Mouse (Mus musculus): ENCODE data around the gene Cog8. TPM values are rescaled to one million over a fixed set of nuclear protein-coding genes. Genes with fewer than 3 reads are reported as not detected.

Gene Cog8
- total RNA-seq (2021) = 10 to 100 TPM; 28.3 to 31.1 TPM

- peak; percentile 97 for DNase-seq
Observed at GRCm38 (mm10) chr8:107056076-107056972, at the start of gene Cog8, which contains the start of gene Nip7. Cog8 (minus strand) TSS chr8:107056689. Nip7 (plus strand) TSS chr8:107056877.

GRCm38 (mm10) chr8:107104547-107104946 is 48.1 kb upstream of the Cog8 start:
- peak; percentile 63 to 73 for DNase-seq

- DNase-seq = no peak
Observed at GRCm38 (mm10) chr8:107100635-107101034, 44.1 kb upstream of the Cog8 start.

DNA sequence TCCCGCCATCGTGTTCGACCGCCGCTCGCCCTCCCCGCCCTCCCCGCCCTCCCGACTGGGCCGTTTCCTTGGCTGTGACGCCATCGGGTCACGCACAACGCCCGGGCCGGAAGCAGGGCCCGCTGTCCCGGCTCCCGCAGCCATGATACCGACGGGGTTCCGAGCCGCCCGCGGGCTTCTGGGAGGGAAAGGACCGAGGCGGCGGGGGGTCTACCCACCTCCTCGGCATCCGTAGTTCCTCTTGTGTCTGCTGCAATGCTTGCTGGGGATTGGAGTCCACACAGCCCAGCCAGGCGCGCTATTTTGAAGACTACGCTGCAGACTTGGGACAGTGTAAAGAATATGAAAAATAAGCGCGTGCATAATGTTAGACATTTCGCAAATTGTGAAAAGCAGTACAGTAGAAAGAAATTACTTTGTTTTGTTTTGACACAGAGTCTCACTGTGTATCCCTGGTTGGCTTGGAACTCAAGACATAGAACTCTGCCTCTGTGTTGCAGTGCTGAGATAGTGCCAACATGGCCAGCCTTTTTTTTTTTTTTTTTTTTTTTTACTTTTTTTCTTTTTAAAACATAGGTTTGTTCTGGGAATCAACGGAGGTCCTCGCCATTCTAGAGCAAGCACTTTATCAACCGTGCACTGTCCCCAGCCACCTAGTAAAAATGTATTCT is 40.0 kb upstream of the Cog8 start, which contains the start of gene Terf2:
Gene Terf2 (minus strand): TSS at position 182 of the 671 bp plus-strand sequence.
- peak; percentile 93 to 95 for DNase-seq

DNA sequence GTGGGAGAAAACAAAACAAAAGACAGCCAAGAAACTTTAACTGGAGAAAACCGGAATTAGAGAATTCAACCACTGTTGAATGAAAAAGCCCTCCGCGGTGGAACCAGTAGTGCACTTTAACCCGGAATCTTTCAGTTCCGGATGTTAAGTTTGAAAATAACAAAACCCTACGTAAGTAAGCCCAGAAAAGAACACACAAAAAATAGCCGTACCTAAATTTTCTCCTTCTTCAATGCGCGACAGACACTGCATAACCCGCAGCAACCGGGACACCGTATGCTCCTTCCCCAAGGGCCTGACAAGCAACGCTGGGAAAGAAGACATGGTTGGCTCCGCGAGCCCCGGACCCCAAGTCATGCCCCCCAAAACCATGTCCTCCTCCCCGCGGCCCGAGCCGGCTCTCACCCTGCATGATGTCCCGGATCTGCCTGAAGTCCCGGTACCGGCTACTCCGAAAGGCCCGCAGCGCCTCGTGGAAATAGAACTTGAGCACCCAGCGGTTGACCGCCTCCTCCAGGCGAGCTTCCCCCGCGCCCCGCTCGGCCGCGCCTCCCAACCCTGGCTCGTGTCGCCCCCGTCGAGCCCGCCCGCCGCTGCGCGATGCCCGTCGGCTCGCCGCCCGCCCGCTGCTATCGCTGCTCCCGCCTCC is 39.4 kb upstream of the Cog8 start:
- no peak for DNase-seq

GRCm38 (mm10) chr8:107090531-107090930 is 34.0 kb upstream of the Cog8 start:
- no peak for DNase-seq

- DNase-seq = no peak
Observed at GRCm38 (mm10) chr8:107088526-107089063, 32.1 kb upstream of the Cog8 start.

GRCm38 (mm10) chr8:107086018-107086417 is 29.5 kb upstream of the Cog8 start:
- no peak for DNase-seq

DNA sequence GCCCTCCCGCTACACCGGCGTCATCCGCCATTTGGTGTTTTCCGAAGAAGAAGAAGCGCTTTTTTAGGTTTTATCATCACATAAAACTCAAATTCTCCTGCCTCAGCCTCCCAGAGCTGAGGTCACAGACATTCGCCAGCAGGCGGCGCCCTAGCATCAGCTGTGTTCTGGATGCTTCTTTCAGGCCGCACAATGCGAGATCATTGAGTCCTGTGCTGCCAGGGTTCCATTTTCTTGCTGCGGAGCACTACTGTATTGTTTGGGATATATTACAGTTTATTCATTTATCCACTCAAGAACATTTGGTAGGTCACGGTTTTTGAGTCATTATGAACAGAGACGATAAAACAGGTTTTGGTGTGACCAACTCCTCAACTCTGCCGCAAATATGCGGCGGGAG is 28.9 kb upstream of the Cog8 start:
- DNase-seq = no peak

GRCm38 (mm10) chr8:107076239-107076888 is 19.9 kb upstream of the Cog8 start:
- no peak for DNase-seq

DNA sequence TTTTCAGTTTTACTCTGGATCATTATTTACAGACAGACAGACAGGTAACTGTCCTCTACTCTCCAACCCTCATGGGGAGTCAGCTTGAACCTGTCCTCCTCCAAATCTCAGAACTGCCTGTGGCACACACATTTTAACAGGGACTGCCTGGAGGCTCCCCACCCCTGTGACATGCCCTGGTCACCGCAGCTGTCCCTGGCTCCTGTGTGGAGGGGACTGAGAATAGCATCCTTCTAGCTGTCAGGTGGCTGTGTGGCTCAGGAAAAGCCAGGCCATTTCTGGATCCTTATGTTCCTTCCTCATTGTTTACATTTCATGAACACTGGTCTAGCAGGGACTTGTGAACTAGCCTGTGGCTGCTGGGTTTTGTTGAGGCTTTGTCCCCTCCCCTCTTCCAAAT is 17.6 kb upstream of the Cog8 start:
- no peak for DNase-seq

DNA sequence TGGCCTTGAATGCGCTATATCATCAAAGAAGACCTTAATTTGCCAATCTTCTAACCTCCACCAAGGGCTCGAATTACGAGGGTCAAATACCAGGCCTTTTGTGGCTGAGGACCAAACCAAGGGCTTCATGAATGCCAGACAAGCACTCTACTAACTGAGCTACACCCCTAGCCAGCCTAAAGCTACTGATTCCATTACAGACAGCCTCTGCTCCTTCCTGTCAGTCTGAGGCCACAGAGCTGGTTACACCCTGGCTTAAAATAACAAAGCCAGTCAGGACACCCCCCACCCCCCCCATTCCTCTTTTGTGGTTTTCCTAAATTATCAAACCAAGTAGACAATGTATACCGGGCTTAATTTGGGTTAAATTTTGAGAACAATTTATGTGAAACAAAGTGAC is 17.2 kb upstream of the Cog8 start:
- no peak for DNase-seq

GRCm38 (mm10) chr8:107065511-107066496 is 9.3 kb upstream of the Cog8 start, which contains the start of gene Tmed6:
Tmed6 (minus strand) TSS chr8:107065644.
- no peak for DNase-seq

DNA sequence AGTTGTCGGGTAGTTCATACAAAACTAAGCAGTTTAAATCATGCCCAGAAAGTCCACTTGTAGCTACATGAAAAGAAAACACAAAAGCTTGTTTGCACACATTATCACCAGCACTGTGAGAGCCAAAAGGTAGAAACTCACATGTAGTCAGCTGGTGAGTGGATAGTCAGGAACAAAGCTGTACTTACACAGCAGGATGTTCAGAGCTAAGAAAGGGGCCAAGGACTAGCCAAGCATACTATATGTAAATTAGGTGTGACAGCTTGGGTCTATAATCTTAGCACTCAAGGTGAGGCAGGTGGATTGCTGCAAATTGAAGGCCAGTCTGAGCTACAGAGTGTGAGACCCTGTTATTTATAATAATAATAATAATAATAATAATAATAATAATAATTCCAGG is 6.1 kb upstream of the Cog8 start:
- DNase-seq = no peak

DNA sequence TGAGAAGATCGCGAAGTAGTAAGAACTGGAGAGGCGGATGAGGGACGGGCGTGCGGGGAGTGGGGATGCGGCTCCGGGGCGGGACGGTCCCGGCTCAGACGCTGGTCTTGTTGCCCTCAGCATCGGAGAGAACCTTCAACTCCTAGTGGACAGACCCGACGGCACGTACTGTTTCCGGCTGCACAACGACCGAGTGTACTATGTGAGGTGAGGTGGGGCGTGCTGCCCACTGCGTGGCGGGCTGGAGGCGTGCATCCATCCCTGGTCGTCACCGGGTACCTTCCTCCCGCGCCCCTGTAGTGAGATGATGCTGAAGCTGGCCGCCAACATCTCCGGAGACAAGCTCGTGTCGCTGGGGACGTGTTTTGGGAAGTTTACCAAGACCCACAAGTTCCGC is 482 bp upstream of the Cog8 start:
- DNase-seq = no peak

GRCm38 (mm10) chr8:107052046-107052445 is 4.4 kb downstream of the Cog8 start:
- DNase-seq = no peak

DNA sequence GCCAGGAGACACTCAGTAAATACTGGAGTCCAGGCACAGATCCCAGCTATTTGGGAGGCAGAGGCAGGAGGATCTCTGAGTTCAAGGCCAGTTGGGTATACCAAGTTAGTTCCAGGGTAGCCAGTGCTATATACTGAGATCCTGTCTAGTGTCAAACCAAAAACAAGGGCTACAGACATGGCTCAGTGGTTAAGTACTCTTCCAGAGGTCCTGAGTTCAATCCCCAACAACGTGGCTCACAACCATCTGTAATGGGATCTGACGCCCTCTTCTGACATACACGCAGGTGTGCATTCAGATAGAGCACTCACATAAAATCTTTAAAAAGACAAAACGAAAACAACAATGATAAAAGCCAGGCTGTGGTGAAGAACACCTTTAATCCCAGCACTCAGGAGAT is 7.0 kb downstream of the Cog8 start:
- DNase-seq = no peak

DNA sequence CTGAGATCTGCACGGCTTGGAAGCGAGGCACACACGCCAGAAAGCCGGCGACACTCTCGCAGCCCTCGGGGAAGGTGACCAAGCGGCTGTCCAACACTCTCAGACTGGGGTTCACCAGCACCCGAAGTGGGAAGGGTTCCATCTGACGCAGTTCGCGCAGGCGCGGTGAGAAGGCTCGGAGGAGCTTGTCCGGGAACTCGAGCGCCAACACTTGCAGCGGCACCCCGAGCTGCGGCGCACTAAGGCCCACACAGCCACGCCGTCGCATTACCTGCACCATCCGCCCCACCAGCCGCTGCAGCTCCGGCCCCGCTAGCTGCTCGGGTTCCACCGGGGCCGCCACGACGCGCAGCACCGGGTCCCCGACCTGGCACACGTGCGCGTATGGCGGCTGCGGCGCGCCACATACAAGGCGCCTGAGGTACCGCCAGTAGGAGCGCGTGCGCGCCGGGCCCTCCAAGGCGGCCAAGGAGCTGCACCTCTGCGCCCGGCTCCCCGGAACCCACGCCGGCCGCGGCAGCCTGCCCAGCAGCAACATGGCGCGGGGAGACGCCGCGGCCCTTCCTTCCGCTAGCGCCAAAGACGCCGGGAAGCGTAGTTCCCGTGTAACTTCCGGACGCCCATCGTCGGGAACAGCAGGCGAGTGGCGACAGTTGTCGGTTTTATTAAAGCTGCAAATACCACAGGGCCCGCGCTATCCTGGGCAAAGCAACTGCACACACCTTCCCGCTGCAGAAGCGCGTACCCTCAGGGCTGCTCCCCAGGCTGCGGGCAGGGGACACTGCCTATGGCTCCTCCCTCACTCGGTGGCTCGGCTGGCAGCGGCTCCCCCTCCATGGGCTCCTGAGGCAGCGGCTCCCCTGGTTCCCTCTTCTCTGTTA is 8.2 kb downstream of the Cog8 start, which contains the start of gene Pdf:
Gene Pdf (minus strand): TSS at position 554 of the 881 bp plus-strand sequence.
- DNase-seq = peak; percentile 85

DNA sequence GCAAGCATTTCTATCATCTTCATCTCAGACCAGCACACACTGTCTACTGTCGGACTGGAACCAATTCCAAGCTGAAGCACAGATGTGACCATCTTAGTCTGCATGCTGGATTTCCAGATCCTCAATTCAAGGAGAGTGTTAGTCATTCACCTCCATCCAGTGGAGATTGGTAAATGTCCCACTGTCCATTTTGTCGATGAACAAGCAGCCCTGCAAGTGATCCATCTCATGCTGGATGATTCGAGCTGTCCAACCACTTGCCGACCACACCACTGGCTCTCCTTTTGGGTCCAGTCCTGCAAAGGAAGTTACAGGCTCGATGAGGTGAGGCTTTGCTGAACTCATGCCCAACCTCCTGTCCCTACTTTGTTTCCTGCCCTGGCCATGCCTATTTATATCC is 9.5 kb downstream of the Cog8 start:
- DNase-seq = no peak

DNA sequence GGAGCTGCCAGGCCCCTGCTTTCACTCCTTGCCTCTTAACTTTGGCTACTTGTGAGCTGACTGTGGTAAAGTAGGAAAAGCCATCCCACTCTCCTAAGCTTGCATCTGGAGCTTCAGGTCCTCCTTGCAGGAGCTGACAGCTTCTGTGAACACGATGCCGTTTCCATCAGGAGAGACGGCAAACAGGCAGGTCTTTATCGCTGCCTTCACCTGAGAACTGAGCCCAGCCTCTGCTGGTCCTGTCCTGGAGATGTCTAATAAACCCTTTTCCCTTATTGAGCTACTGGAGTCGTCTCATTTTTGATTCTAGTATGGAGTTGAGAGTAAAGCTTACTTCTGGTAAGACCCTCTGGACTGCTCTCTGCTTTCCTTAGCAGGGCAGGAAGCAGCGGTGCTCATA is 11.0 kb downstream of the Cog8 start:
- no peak for DNase-seq
